Mouse (Mus musculus) lung, adult 2 months (tissue): Measurements from ENCODE around the gene Crybb1.

ENCODE experiments used
- CTCF ChIP-seq: fragments of 200-500 bp; IDR thresholded peaks from 2 replicates; pipeline ENCODE4 v1.5.1; 2011; ENCODE audit warnings: mild to moderate bottlenecking, low read length, control low read depth; ENCODE audit not compliant: insufficient read depth
- POLR2A ChIP-seq: fragments of 200-500 bp; IDR thresholded peaks from 2 replicates; pipeline ENCODE4 v1.6.1; 2011; ENCODE audit warnings: low read depth, mild to moderate bottlenecking, control low read depth, low read length, borderline replicate concordance; ENCODE audit errors: extremely low read depth

DNA sequence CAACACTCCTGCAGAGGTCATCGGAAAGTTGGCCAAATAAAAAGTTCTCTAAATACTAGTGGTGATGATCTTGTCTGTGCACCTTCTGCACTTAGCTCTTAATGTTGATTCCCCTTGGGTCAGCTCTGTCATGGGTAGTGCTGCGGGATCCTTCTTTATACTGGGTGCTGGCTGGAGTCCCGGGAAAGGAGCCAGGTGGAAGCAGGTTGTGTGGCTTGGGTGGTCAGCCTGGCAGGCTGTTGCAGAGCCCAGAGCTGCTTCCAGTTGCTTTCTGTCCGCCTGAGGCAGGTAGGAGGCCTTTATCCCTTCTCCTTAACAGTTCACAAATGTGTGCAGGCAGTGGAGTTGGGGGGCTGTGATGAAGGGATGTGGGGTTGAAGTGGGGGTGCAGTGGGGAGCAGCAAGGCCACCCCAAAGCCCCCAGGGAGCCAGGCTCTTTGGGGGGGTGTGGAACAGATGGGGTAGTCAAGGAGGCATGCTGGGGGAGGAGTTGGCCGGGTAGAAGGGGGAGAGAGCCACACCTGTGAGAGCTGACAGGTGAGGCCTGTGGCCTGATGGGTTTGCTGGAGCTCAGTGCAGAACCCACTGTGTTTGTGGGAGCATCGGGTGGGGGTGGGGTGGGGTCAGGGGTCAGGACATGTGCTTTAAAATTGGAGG is 26.6 kb downstream of the Crybb1 start:
- TF ChIP-seq CTCF (no peak), POLR2A (no peak)
